Mouse (Mus musculus) CH12.LX (cell line): ENCODE results near the gene Ptprs. TPM values are rescaled to one million over a fixed set of nuclear protein-coding genes. Genes with fewer than 3 reads are reported as not detected.

ENCODE experiments used
- DNase-seq: peaks from one replicate; pipeline ENCODE4 v3.0.0-alpha.2; 2013; ENCODE audit errors: extremely low read depth
- H3K27ac ChIP-seq: 2 replicates; pipeline ENCODE4 v1.5.1; 2012; ENCODE audit warnings: low read depth, mild to moderate bottlenecking, control low read depth, moderate library complexity; ENCODE audit not compliant: insufficient read depth
- H3K27me3 ChIP-seq: replicated peaks from 2 replicates; pipeline ENCODE3; 2012; ENCODE audit warnings: inconsistent platforms
- H3K36me3 ChIP-seq, 2 experiments: replicated peaks in 1 of 2; 2 replicates each; pipeline versions ENCODE3 to v1.6.1; 2012; ENCODE audit warnings: inconsistent platforms in 1 of 2, low read length in 1 of 2, mild to moderate bottlenecking in 1 of 2, mixed read lengths in 1 of 2, moderate library complexity in 1 of 2; ENCODE audit not compliant: control insufficient read depth in 1 of 2, insufficient read depth in 1 of 2
- H3K4me1 ChIP-seq, 2 experiments: 2 replicates each; pipeline ENCODE4 v1.6.1; 2012; ENCODE audit warnings: inconsistent platforms in 1 of 2, moderate library complexity in 1 of 2; ENCODE audit not compliant: insufficient read depth in 2 of 2, control insufficient read depth in 1 of 2
- H3K4me2 ChIP-seq: 2 replicates; pipeline ENCODE4 v1.6.1; 2012; ENCODE audit warnings: low read depth, mild to moderate bottlenecking, control low read depth; ENCODE audit not compliant: poor library complexity, insufficient read depth, severe bottlenecking
- H3K4me3 ChIP-seq, 3 experiments: fragments of 150-350 bp in 1 of 3; sonication (generic) in 1 of 3; replicated peaks in 1 of 3; 2 replicates each; pipeline versions ENCODE3 to v1.5.1; 2011 to 2012; ENCODE audit warnings: low read depth in 2 of 3, low read length in 2 of 3, mild to moderate bottlenecking in 2 of 3, moderate library complexity in 2 of 3, control low read depth in 1 of 3, improper control_type of control experiment in 1 of 3, inconsistent platforms in 1 of 3, mixed read lengths in 1 of 3; ENCODE audit not compliant: poor library complexity in 1 of 3
- H3K79me2 ChIP-seq: replicated peaks from 2 replicates; pipeline ENCODE4 v1.6.1; 2012; ENCODE audit warnings: mild to moderate bottlenecking, moderate library complexity; ENCODE audit not compliant: control insufficient read depth, poor library complexity, insufficient read depth, severe bottlenecking; ENCODE audit errors: extremely low read depth
- H3K9ac ChIP-seq: 2 replicates; pipeline ENCODE4 v1.6.1; 2012; ENCODE audit warnings: low read depth, mild to moderate bottlenecking, control low read depth, moderate library complexity; ENCODE audit not compliant: insufficient read depth
- H3K9me3 ChIP-seq: replicated peaks from 2 replicates; pipeline ENCODE3; 2012; ENCODE audit warnings: low read length, inconsistent platforms, mixed read lengths
- BHLHE40 ChIP-seq: IDR thresholded peaks from 2 replicates; pipeline ENCODE4 v1.6.1; 2011; ENCODE audit warnings: mild to moderate bottlenecking, low read depth, low read length, improper control_type of control experiment
- CHD1 ChIP-seq: IDR thresholded peaks from 2 replicates; pipeline ENCODE4 v1.6.1; 2012; ENCODE audit warnings: low read depth, low read length, improper control_type of control experiment, inconsistent platforms
- CHD2 ChIP-seq: IDR thresholded peaks from 2 replicates; pipeline ENCODE4 v1.6.1; 2011; ENCODE audit warnings: low read length, improper control_type of control experiment
- CTCF ChIP-seq, 2 experiments: IDR thresholded peaks in 1 of 2; conservative IDR thresholded peaks in 1 of 2; 2 replicates each; pipeline ENCODE4 v1.5.1; 2011 to 2012; ENCODE audit warnings: low read depth in 2 of 2, low read length in 2 of 2, improper control_type of control experiment in 1 of 2, inconsistent platforms in 1 of 2, mild to moderate bottlenecking in 1 of 2, moderate library complexity in 1 of 2
- ETS1 ChIP-seq: conservative IDR thresholded peaks from 2 replicates; pipeline ENCODE4 v1.6.1; 2012; ENCODE audit warnings: low read depth, mild to moderate bottlenecking, inconsistent platforms, low read length, improper control_type of control experiment, moderate library complexity
- GABPA ChIP-seq: IDR thresholded peaks from 2 replicates; pipeline ENCODE4 v1.6.1; 2012; ENCODE audit warnings: low read depth, low read length, improper control_type of control experiment, inconsistent platforms; ENCODE audit not compliant: insufficient replicate concordance
- IRF4 ChIP-seq: IDR thresholded peaks from 2 replicates; pipeline ENCODE4 v1.6.1; 2014; ENCODE audit warnings: low read depth, mild to moderate bottlenecking, inconsistent platforms, low read length, improper control_type of control experiment
- JUN ChIP-seq: IDR thresholded peaks from 2 replicates; pipeline ENCODE4 v1.6.1; 2011; ENCODE audit warnings: low read depth, mild to moderate bottlenecking, low read length, improper control_type of control experiment, moderate library complexity; ENCODE audit not compliant: insufficient read depth
- MAZ ChIP-seq: IDR thresholded peaks from 2 replicates; pipeline ENCODE4 v1.6.1; 2012; ENCODE audit warnings: low read depth, mild to moderate bottlenecking, inconsistent platforms, low read length, improper control_type of control experiment, moderate library complexity
- MEF2A ChIP-seq: IDR thresholded peaks from 2 replicates; pipeline ENCODE4 v1.6.1; 2014; ENCODE audit warnings: low read depth, mild to moderate bottlenecking, inconsistent platforms, low read length, improper control_type of control experiment, borderline replicate concordance
- MXI1 ChIP-seq: IDR thresholded peaks from 2 replicates; pipeline ENCODE4 v1.6.1; 2011; ENCODE audit warnings: mild to moderate bottlenecking, low read depth, low read length, improper control_type of control experiment
- NELFE ChIP-seq: IDR thresholded peaks from 2 replicates; pipeline ENCODE4 v1.6.1; 2011; ENCODE audit warnings: low read depth, low read length, improper control_type of control experiment
- SIN3A ChIP-seq: IDR thresholded peaks from 2 replicates; pipeline ENCODE4 v1.6.1; 2012; ENCODE audit warnings: low read length, improper control_type of control experiment, inconsistent platforms
- TBP ChIP-seq: conservative IDR thresholded peaks from 2 replicates; pipeline ENCODE4 v1.6.1; 2011; ENCODE audit warnings: low read depth, low read length, improper control_type of control experiment
- UBTF ChIP-seq: IDR thresholded peaks from 2 replicates; pipeline ENCODE4 v1.6.1; 2012; ENCODE audit warnings: low read depth, mild to moderate bottlenecking, inconsistent platforms, low read length, improper control_type of control experiment, moderate library complexity
- USF1 ChIP-seq: IDR thresholded peaks from 2 replicates; pipeline ENCODE4 v1.6.1; 2014; ENCODE audit warnings: low read depth, mild to moderate bottlenecking, inconsistent platforms, low read length, improper control_type of control experiment
- ZC3H11A ChIP-seq: IDR thresholded peaks from 2 replicates; pipeline ENCODE4 v1.6.1; 2012; ENCODE audit warnings: low read depth, mild to moderate bottlenecking, inconsistent platforms, low read length, improper control_type of control experiment
- dilution Hi-C: fragments of 300-500 bp; cut with MboI; formaldehyde crosslinking; loops from 2 replicates; pipeline ENCODE4 v1.14.3; 2020; ENCODE audit warnings: low sequenced_read_pairs; ENCODE audit not compliant: extremely low pct_unique_long_range_greater_than_20kb, extremely low pct_ligation_motif_present
- in situ Hi-C: fragments of 300-500 bp; cut with MboI; formaldehyde crosslinking; loops from 3 replicates; pipeline ENCODE4 v1.14.3; 2019; ENCODE audit warnings: low sequenced_read_pairs, low pct_ligation_motif_present, low pct_unique_long_range_greater_than_20kb, mixed read lengths
- polyA plus RNA-seq: library from polyadenylated mRNA; unstranded; fragments of >175 nt; gene quantifications from 2 replicates; pipeline ENCODE4 v1.2.1, GENCODE M21; 2012; ENCODE audit warnings: low read depth; ENCODE audit not compliant: insufficient read length
- total RNA-seq, 2 experiments: library from RNA; depleted of rRNA; stranded (reverse); fragments of 300-350 nt in 1 of 2; fragments of >200 nt in 1 of 2; gene quantifications; 2 replicates each; pipeline ENCODE4 v1.2.3; 2012 to 2014

Gene Ptprs
- total and polyA plus RNA-seq, 3 experiments, result 11.3 to 41.1 (median 27.0) TPM

- H3K4me2 ChIP-seq, result no peak overlapping the region
- H3K4me3 ChIP-seq, result no peak overlapping the region
- peaks cover 48 to 100% of the 10 kb centered on the region in 2 experiments for H3K36me3 ChIP-seq
- no peaks in the 10 kb centered on the region for H3K79me2 ChIP-seq
- in situ Hi-C loops, result no loop called here
- H3K4me1 ChIP-seq, result no peaks in the 10 kb centered on the region
- H3K27me3 ChIP-seq, result no peaks in the 10 kb centered on the region
- TF ChIP-seq BHLHE40, result no peak
- no peak for TF ChIP-seq GABPA
- TF ChIP-seq ZC3H11A, result no peak
- TF ChIP-seq CTCF (conservative IDR thresholded peaks at IDR 0.05 in 1 of 2, IDR thresholded peaks at IDR 0.05 in 1 of 2; ENCODE audit: low read depth in 2 of 2, low read length in 2 of 2), result no peak
- no peak for TF ChIP-seq MEF2A
- TF ChIP-seq, all 38 proteins: peak for 0
- Histone ChIP-seq H3K27ac (no peak overlapping the region), H3K9ac (no peak overlapping the region), H3K9me3 (no peaks in the 10 kb centered on the region)
- no peak for DNase-seq
- dilution Hi-C loops, result no loop called here
Observed at GRCm38 (mm10) chr17:56393889-56394288, 82.4 kb downstream of the Ptprs start.

GRCm38 (mm10) chr17:56393238-56393637, 83.0 kb downstream of the Ptprs start:
- H3K27ac ChIP-seq, result no peak overlapping the region
- dilution Hi-C loops (no loop called here), in situ Hi-C loops (no loop called here)
- H3K4me2 ChIP-seq, result no peak overlapping the region
- no peaks in the 10 kb centered on the region for H3K79me2 ChIP-seq
- H3K27me3 ChIP-seq, result no peaks in the 10 kb centered on the region
- no peak overlapping the region for H3K4me3 ChIP-seq
- H3K9me3 ChIP-seq, result no peaks in the 10 kb centered on the region
- no peak for DNase-seq
- no peaks in the 10 kb centered on the region for H3K4me1 ChIP-seq
- no peak for TF ChIP-seq USF1
- TF ChIP-seq CHD2, result no peak
- no peak for TF ChIP-seq UBTF
- TF ChIP-seq TBP, result no peak
- no peak for TF ChIP-seq IRF4
- TF ChIP-seq CHD1, result no peak
- no peak for TF ChIP-seq ZC3H11A
- no peak for TF ChIP-seq MXI1
- TF ChIP-seq MAZ, result no peak
- no peak for TF ChIP-seq SIN3A
- TF ChIP-seq ETS1, result no peak
- TF ChIP-seq NELFE, result no peak
- no peak for TF ChIP-seq MEF2A
- TF ChIP-seq JUN, result no peak
- no peak overlapping the region for H3K9ac ChIP-seq
- peaks cover 47 to 100% of the 10 kb centered on the region in 2 experiments for H3K36me3 ChIP-seq
